Comparison of ENCODE assay signal across 9 mouse cellular contexts in genomic region chr1:56978151-56978700, GRCm38 (mm10). TPM values are rescaled to one million over a fixed set of nuclear protein-coding genes. Genes with fewer than 3 reads are reported as not detected.
DNase-seq lines count a peak whose midpoint lies in the region; ATAC-seq lines count a peak whose summit lies in the region.
"Had no signal": no experiment of that assay in that cellular context is flagged by ENCODE, and none has a peak within 500 bp of the region (broad histone marks: within the 10 kb centered on the region; RNA-seq: fewer than 3 reads in every experiment).

Satb2 (minus strand) TSS chr1:56978650.

- no peak within 1 kb of the TSS for H3K27ac ChIP-seq in kidney, embryonic 16.5 days (ENCODE audit: low read length)
- no peak within 1 kb of the TSS for H3K27ac ChIP-seq in hindbrain, embryonic 13.5 days
- H3K27ac ChIP-seq in liver, embryonic 15.5 days (replicated peaks): no peak within 1 kb of the TSS

- peak within 1 kb of the TSS; percentile 39 for H3K4me2 ChIP-seq in kidney, embryonic 16.5 days (replicated peaks; ENCODE audit: low read depth, low read length)
- peak within 1 kb of the TSS; percentile 52 for H3K4me2 ChIP-seq in hindbrain, embryonic 13.5 days
- 0 out of 2 replicates have a peak within 1 kb of the TSS, but pooled peaks have one; percentile 3 for H3K4me2 ChIP-seq in liver, embryonic 15.5 days

- H3K4me3 ChIP-seq in kidney, embryonic 16.5 days (ENCODE audit: low read length): peak within 1 kb of the TSS; percentile 36
- H3K4me3 ChIP-seq in hindbrain, embryonic 13.5 days: peak within 1 kb of the TSS; percentile 28
- H3K4me3 ChIP-seq in liver, embryonic 15.5 days (replicated peaks): no peak within 1 kb of the TSS

- no peaks in the 10 kb centered on the region for H3K9me3 ChIP-seq in kidney, embryonic 16.5 days (ENCODE audit: low read length)
- no peaks in the 10 kb centered on the region for H3K9me3 ChIP-seq in hindbrain, embryonic 13.5 days
- H3K9me3 ChIP-seq in liver, embryonic 15.5 days (replicated peaks): no peaks in the 10 kb centered on the region

- no peak for DNase-seq in kidney, adult 8-10 months
- peak; percentile 39 for DNase-seq in embryo, embryonic 11 days
- DNase-seq in gastrocnemius, adult 8-10 months (ENCODE audit: low spot score in 2 of 2): no peak

- ATAC-seq in kidney, embryonic 16.5 days (ENCODE audit: low FRiP score, low TSS enrichment): no peak
- ATAC-seq in hindbrain, embryonic 13.5 days (ENCODE audit: low FRiP score): no peak
- ATAC-seq in liver, embryonic 15.5 days (ENCODE audit: insufficient read depth): no peak
- no peak for ATAC-seq in cerebellum, adult (ENCODE audit: insufficient number of reproducible peaks, low FRiP score, low TSS enrichment)
- no peak for ATAC-seq in megakaryocyte progenitor cell, adult 5-6 weeks (replicated peaks; ENCODE audit: poor library complexity)
- ATAC-seq: Patski had no signal

- under 1% methylated on average over 19 of the region's 19 CpGs for WGBS in kidney, embryonic 16.5 days
- 1% methylated on average over 19 of the region's 19 CpGs for WGBS in hindbrain, embryonic 13.5 days
- WGBS in liver, embryonic 15.5 days (ENCODE audit: insufficient replicate concordance): 3% methylated on average over 19 of the region's 19 CpGs

- H3K36me3 ChIP-seq in kidney, embryonic 16.5 days (ENCODE audit: insufficient read depth, low read length): no peaks in the 10 kb centered on the region
- H3K36me3 ChIP-seq in hindbrain, embryonic 13.5 days: no peaks in the 10 kb centered on the region
- no peaks in the 10 kb centered on the region for H3K36me3 ChIP-seq in liver, embryonic 15.5 days (replicated peaks)

- peaks cover 75% of the 10 kb centered on the region for H3K27me3 ChIP-seq in kidney, embryonic 16.5 days (ENCODE audit: insufficient read depth, low read length)
- H3K27me3 ChIP-seq in hindbrain, embryonic 13.5 days: peaks cover 78% of the 10 kb centered on the region
- peaks cover 92% of the 10 kb centered on the region for H3K27me3 ChIP-seq in liver, embryonic 15.5 days
- H3K27me3 ChIP-seq: Patski had no signal

- peaks cover 6% of the 10 kb centered on the region for H3K4me1 ChIP-seq in kidney, embryonic 16.5 days (ENCODE audit: insufficient read depth, low read length)
- peaks cover 24% of the 10 kb centered on the region for H3K4me1 ChIP-seq in hindbrain, embryonic 13.5 days (replicated peaks)
- no peaks in the 10 kb centered on the region for H3K4me1 ChIP-seq in liver, embryonic 15.5 days (replicated peaks)

- H3K9ac ChIP-seq in kidney, embryonic 16.5 days (replicated peaks; ENCODE audit: low read length): no peak within 1 kb of the TSS
- H3K9ac ChIP-seq in hindbrain, embryonic 13.5 days: no peak within 1 kb of the TSS
- no peak within 1 kb of the TSS for H3K9ac ChIP-seq in liver, embryonic 15.5 days

RNA-seq across cellular contexts. Expression of gene Satb2, which starts in this region (rescaled TPM):
- polyA plus RNA-seq in kidney, embryonic 16.5 days (2015; fragmentation: Nextera tagmentation; extraction: Ambion mirVana): 1.6 and 2.6 TPM in 2 replicates
- polyA plus RNA-seq in hindbrain, embryonic 13.5 days (2015; fragmentation: Nextera tagmentation; extraction: Ambion mirVana): 0.87 and 1.1 TPM in 2 replicates
- 0.02 TPM in 1 of 2 replicates, not detected in the other for polyA plus RNA-seq in liver, embryonic 15.5 days (2015; fragmentation: Nextera tagmentation; extraction: Ambion mirVana)
- 0.89 and 1.9 TPM in 2 replicates for total RNA-seq in megakaryocyte progenitor cell, adult 5-6 weeks (2015)
- 0.62 and 0.64 TPM in 2 replicates for total RNA-seq in megakaryocyte progenitor cell, adult 5-6 weeks (2017)
- under 1 TPM; 0.16 to 0.59 (median 0.18) TPM for total RNA-seq in gastrocnemius, adult 8-10 months (2022)
